Mouse (Mus musculus) heart, embryonic 13.5 days (tissue): ENCODE measurements at regions not wholly inside any gene's neighbourhood (a gene's known extent, or its start where the extent isn't known, plus 50 kb on each side); places are given as distances from the start of the nearest gene placed in this dataset.

Experiments used
- ATAC-seq: fragments of 200-750 bp; cut with Nextera tagmentation; 2 replicates; pipeline ENCODE4 v1.8.0; 2017; ENCODE audit warnings: moderate TSS enrichment; ENCODE audit not compliant: insufficient number of reproducible peaks, low FRiP score, low TSS enrichment; ENCODE audit errors: extremely low read depth
- H3K27ac ChIP-seq: fragments of 300-500 bp; sonication (generic); replicated peaks from 2 replicates; pipeline ENCODE4 v1.5.1; 2015; ENCODE audit warnings: moderate library complexity, mild to moderate bottlenecking, inconsistent platforms
- H3K27me3 ChIP-seq: fragments of 300-500 bp; sonication (generic); replicated peaks from 2 replicates; pipeline ENCODE4 v1.6.1; 2015; ENCODE audit warnings: mild to moderate bottlenecking, inconsistent platforms
- H3K36me3 ChIP-seq: fragments of 300-500 bp; sonication (generic); 2 replicates; pipeline ENCODE4 v1.6.1; 2015; ENCODE audit warnings: mild to moderate bottlenecking, inconsistent platforms
- H3K4me1 ChIP-seq: fragments of 300-500 bp; sonication (generic); 2 replicates; pipeline ENCODE4 v1.6.1; 2015; ENCODE audit warnings: inconsistent platforms
- H3K4me2 ChIP-seq: fragments of 300-500 bp; sonication (generic); 2 replicates; pipeline ENCODE4 v1.6.1; 2015; ENCODE audit warnings: inconsistent platforms, mild to moderate bottlenecking, moderate library complexity
- H3K4me3 ChIP-seq: fragments of 300-500 bp; sonication (generic); 2 replicates; pipeline ENCODE4 v1.5.1; 2015; ENCODE audit warnings: moderate library complexity, mild to moderate bottlenecking, inconsistent platforms
- H3K9ac ChIP-seq: fragments of 300-500 bp; sonication (generic); 2 replicates; pipeline ENCODE4 v1.6.1; 2015; ENCODE audit warnings: inconsistent platforms, mild to moderate bottlenecking, moderate library complexity
- H3K9me3 ChIP-seq: fragments of 300-500 bp; sonication (generic); 2 replicates; pipeline ENCODE4 v1.6.1; 2016; ENCODE audit warnings: inconsistent platforms
- WGBS: fragments of 180-500 bp; shearing (Covaris S2); methylation state at CpG from one replicate; pipeline ENCODE4 v1.1.7; 2015; ENCODE audit warnings: mixed read lengths; 5-methylcytosine and 5-hydroxymethylcytosine counted together

DNA sequence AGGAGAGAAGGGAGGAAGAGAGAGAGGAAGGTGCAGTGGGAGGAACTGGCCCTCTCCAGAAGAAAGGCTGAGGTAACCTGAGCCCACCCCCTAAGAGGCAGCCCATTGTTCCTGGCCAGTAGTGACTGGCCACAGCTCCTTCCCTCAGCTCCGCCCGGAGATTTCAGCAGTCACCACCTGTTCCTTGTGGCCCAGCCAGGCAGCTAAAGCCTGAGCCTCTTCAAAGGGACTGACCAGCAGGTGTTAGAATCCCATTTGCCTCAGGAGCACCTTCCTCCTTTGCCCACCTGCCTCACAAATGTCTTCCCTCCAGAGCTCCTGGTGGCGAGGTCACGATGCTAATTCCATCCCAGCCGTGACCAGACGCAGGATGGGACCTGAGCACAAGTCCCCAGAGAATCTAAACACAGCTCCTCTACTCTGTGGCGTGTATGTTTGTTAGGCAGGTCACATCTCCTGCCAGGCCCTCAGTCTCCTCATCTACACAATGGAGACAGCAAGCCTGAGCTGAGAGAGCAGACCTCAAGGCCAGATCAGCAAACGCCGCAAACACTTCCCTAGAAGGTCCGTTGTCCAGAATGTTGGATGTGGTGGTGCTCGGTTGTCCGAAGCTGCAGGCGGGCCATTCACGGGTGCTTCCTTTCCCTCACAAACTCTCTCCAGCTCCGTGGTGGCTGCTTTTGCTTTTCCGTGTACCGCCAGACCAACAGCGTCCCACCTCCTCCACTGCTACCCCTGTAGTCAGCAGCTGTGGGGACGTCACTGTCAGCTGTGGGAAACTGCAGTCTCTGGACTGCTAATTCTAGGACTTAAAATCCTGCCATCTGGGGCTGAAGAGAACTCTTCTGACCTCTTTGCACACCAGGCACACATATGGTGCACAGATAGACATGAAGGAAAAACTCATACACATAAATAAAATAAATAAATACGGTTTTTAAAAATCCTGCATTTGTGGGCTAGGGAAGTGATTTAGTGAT lies 145.8 kb upstream of the Rad23b start:
- Histone ChIP-seq H3K27ac (no peak overlapping the region), H3K4me2 (peak overlapping the region; percentile 37; the same call in 1 of the 2 replicates), H3K4me3 (no peak overlapping the region), H3K9ac (no peak overlapping the region), H3K9me3 (no peaks in the 10 kb centered on the region), H3K27me3 (no peaks in the 10 kb centered on the region), H3K4me1 (peaks cover 17% of the 10 kb centered on the region), H3K36me3 (no peaks in the 10 kb centered on the region)
- ATAC-seq, result no peak
- WGBS, result 46% methylated on average over 20 of the region's 20 CpGs

DNA sequence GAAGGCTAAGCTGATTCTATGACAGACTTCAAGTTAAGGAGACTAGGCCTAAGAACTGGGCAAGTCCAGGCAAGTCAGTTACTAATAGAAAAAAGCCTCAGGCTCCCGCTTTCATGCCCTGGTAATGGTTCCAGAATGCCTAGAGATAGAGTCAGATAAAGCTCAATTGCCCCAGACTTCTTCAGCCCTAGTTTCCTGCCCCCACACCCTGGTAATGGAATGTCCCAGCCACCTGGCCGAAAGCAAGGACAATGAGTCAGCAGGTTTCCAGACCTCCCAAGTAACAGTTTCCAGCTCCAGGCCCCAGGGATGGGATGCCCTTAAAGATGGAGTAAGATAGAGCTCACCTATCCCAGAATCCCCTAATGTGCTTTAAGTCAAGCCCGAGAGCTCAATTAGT lies 143.6 kb upstream of the Rad23b start:
- Histone ChIP-seq H3K36me3 (no peaks in the 10 kb centered on the region), H3K27me3 (no peaks in the 10 kb centered on the region), H3K9ac (no peak overlapping the region), H3K9me3 (no peaks in the 10 kb centered on the region), H3K4me2 (no peak overlapping the region), H3K4me3 (no peak overlapping the region), H3K27ac (no peak overlapping the region), H3K4me1 (peaks cover 19% of the 10 kb centered on the region)
- 82% methylated on average over 3 of the region's 3 CpGs for WGBS
- ATAC-seq, result no peak

DNA sequence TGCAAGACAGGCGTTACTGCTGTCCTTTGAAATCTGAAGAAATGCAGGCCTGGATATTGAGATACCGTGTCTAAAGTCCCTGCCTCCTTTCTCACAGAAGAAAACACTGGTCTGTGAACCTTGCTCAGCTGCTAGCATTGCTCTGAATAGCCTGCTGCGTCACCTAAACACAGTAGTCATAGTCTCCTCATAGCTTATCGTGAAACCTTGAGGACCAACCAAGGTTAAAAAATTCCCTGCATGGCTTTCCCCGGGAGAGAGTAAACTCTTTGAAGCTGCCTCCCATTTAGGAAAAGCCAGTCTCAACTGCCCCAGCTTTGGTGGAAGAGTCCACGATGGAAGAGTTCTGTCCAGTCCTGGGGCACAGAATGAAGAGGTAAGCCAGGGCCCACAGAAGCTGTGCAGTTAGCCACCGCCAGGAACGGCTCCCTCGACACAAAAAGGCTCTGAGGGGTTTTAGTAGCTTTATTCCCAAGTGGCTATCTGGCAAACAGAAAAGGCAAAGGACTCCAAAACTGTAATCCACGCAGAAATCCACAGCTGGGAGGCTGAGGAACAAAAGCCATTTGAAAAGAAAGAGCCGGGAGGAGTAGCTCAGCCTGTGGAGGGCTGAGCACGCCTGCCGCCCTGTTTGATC lies 142.0 kb upstream of the Rad23b start:
- H3K27ac ChIP-seq, result peak overlapping the region; percentile 17; the same call in 1 of the 2 replicates
- no peaks in the 10 kb centered on the region for H3K36me3 ChIP-seq
- peak overlapping the region; percentile 57; the same call in 1 of the 2 replicates for H3K9ac ChIP-seq
- no peak for ATAC-seq
- H3K4me1 ChIP-seq, result peaks cover 19% of the 10 kb centered on the region
- WGBS, result 26% methylated on average over 13 of the region's 13 CpGs
- no peaks in the 10 kb centered on the region for H3K27me3 ChIP-seq
- peak overlapping the region; percentile 13; the same call in 1 of the 2 replicates for H3K4me3 ChIP-seq
- no peaks in the 10 kb centered on the region for H3K9me3 ChIP-seq
- peak overlapping the region; percentile 55 for H3K4me2 ChIP-seq

DNA sequence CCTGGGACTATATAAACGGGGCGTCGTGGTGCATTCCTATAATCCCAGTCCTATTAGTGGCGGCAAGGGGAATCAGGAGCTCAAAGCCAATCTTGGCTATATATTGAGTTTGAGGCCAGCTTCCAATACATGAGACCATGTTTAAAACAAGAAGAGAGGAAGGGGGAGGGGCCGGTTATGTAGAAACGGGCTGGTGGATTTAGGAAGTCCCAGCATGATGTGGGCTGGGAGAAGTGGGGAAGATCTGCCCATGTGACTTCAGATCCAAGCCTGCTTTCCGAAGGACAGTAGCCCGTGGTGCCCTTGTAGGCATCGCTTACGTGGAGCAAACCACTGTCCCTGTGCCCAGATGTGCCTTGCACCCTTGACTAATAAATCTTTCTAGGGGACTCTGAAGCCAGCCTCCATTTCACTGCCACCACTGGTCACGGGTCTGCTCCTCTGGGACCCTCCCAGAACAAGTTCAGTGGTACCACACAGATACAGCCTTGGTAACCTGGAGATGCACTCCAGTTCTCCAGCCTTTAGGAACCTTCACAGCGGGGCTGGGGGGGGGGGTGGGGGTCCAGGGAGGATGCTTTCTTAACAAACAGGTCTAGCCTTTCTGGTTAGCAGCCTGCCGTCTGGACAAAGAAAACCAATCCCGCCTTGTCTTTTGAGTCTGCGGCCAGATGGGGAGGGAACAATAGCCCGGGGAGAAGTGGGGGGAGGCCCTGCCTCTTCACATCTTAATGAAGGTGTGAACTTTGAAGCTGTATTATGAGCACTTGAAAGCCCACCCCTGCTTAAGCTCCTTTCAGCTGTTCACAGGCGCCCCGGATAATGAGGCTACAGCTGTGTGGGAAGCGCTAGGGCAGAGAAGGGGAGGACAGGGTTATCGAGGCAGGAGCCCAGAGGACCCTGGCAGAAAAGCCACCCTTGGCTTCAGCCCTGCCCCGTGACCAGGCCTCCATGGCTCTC lies 141.2 kb upstream of the Rad23b start:
- Histone ChIP-seq H3K36me3 (no peaks in the 10 kb centered on the region), H3K27ac (no peak overlapping the region), H3K27me3 (no peaks in the 10 kb centered on the region), H3K9me3 (no peaks in the 10 kb centered on the region), H3K4me2 (peak overlapping the region; percentile 55), H3K4me1 (peaks cover 19% of the 10 kb centered on the region), H3K9ac (peak overlapping the region; percentile 57; the same call in 1 of the 2 replicates), H3K4me3 (peak overlapping the region; percentile 13; the same call in 1 of the 2 replicates)
- ATAC-seq, result no peak
- 17% methylated on average over 21 of the region's 21 CpGs for WGBS

DNA sequence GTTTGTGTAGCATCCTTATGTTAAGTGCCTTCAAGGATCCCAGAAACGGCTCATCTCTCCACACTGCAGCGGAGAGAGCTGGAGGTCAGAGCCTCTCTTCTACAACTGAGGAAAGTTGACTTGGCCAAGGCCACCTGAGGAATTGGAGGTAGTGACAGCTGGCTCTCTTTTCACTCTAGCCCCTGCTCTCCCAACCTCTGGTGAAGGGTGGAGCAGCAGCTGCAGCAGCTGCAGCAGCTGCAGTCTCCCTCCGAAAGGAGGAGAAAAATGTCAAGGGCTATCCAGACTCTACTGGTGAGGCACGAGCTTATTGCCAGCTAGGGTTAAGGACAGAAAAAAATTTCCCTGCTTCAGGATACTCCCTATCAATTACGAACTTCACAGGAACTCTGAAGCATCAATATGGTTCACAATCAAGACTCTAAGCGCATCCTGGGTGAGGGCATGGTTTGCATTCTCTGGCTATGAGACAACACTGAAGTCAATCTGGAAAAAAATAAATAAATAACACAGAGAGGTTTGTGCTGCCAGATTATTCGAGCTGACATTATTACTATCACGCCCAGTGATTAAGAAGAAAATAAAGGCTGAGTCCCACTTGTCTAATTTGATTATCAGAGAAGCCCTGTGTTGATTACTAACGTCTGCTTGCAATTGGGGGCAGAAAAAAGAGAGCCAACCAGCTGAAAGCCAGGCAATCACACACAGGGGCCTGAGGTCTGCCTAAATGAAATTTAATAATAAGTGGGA lies 134.2 kb upstream of the Rad23b start:
- WGBS, result 52% methylated on average over 9 of the region's 9 CpGs
- Histone ChIP-seq H3K36me3 (no peaks in the 10 kb centered on the region), H3K4me3 (no peak overlapping the region), H3K9ac (no peak overlapping the region), H3K4me2 (no peak overlapping the region), H3K27ac (no peak overlapping the region), H3K4me1 (peaks cover 7% of the 10 kb centered on the region), H3K27me3 (no peaks in the 10 kb centered on the region), H3K9me3 (no peaks in the 10 kb centered on the region)
- no peak for ATAC-seq

DNA sequence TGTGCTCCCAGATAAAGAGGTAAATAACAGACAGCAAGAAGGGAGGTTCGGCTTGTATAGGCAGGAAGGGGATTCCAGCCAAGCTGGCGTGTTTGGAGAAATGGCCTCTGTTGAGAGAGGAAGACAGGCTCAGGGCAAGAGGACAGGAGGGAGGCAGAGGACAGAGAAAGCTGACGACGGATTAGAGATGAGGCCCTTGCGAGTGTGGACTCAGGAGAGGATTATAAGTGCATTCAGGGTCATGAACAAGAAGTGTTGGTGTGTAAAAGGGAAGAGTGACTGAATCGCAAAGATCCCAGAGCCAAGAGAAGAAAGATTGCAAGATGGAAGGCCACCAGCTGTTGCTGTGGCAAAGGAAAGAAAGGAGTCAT lies 133.7 kb upstream of the Rad23b start:
- no peak for ATAC-seq
- Histone ChIP-seq H3K9me3 (no peaks in the 10 kb centered on the region), H3K27ac (no peak overlapping the region), H3K4me2 (no peak overlapping the region), H3K27me3 (no peaks in the 10 kb centered on the region), H3K4me1 (peaks cover 7% of the 10 kb centered on the region), H3K36me3 (no peaks in the 10 kb centered on the region), H3K4me3 (no peak overlapping the region), H3K9ac (no peak overlapping the region)
- WGBS, result 43% methylated on average over 6 of the region's 6 CpGs

DNA sequence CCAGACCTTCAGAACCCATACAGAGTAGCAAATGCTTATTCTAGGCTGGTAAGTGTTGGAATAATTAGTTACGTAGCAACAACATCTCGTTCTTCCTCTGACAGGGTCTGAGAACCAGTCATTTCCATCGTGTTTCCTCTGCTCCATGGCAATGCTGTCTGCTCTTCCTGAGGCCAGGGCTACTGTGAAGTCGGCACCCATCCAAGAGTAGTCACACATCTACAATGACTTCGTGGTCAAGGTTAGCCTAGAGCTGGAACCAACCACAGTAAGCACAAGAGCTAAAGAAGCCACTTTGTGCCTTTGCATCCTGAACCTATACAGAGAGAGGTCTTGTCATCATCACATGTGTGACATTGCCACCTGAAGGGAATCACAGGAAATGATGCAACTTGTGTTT lies 124.1 kb upstream of the Rad23b start:
- ATAC-seq, result no peak
- H3K4me1 ChIP-seq, result no peaks in the 10 kb centered on the region
- 70% methylated on average over 5 of the region's 5 CpGs for WGBS

DNA sequence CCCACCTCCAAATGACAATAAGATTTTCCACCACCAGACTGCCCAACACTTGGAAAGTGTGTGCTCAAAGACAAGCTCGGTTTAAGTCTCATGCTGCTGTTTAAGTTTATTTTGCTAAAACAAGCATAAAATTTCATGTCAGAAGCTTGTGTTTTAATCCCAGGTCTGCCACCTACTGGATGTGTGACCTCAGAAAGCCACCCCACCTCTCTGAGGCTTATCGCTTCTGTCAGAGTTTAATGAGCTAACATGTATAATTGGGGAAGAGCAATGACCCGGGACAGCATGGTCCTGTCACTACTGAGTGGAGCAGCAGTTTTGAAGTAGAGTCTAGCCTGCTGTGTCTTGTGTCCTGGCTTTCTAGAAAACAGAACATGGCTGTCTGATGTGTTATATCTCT lies 122.4 kb upstream of the Rad23b start:
- Histone ChIP-seq H3K9me3 (no peaks in the 10 kb centered on the region), H3K4me1 (no peaks in the 10 kb centered on the region), H3K27ac (no peak overlapping the region), H3K4me3 (no peak overlapping the region), H3K27me3 (no peaks in the 10 kb centered on the region), H3K36me3 (no peaks in the 10 kb centered on the region), H3K9ac (no peak overlapping the region), H3K4me2 (no peak overlapping the region)
- no peak for ATAC-seq
- 44% methylated on average over 3 of the region's 3 CpGs for WGBS

More for the DNA sequence above, 124.1 kb upstream of the Rad23b start:
- H3K9me3 ChIP-seq, result no peaks in the 10 kb centered on the region
- no peak overlapping the region for H3K27ac ChIP-seq
- H3K4me3 ChIP-seq, result no peak overlapping the region
- no peak overlapping the region for H3K4me2 ChIP-seq
- no peak overlapping the region for H3K9ac ChIP-seq
- no peaks in the 10 kb centered on the region for H3K27me3 ChIP-seq
- H3K36me3 ChIP-seq, result no peaks in the 10 kb centered on the region

DNA sequence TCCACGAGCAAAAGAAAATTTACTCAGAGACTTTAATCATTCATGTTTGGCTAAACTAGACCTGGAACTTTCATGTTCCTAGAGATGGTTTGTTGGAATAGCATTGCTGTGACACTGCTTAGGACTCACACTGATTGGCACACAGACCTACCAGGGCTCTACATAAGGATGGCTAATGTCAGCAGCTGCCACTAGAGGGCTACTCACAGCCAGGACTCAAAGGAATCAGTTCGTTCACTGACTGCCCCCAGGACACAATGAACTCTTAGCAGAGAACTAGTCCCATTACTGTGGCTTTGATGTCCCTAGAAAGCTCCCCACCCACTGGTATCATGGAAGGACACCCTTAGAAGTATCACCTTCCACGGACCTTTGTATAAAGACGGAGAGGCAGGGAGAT lies 118.3 kb upstream of the Rad23b start:
- Histone ChIP-seq H3K9me3 (no peaks in the 10 kb centered on the region), H3K36me3 (no peaks in the 10 kb centered on the region), H3K4me3 (no peak overlapping the region), H3K27ac (no peak overlapping the region), H3K9ac (no peak overlapping the region), H3K27me3 (no peaks in the 10 kb centered on the region), H3K4me2 (no peak overlapping the region), H3K4me1 (no peaks in the 10 kb centered on the region)
- WGBS, result 28% methylated on average over 4 of the region's 4 CpGs
- no peak for ATAC-seq

DNA sequence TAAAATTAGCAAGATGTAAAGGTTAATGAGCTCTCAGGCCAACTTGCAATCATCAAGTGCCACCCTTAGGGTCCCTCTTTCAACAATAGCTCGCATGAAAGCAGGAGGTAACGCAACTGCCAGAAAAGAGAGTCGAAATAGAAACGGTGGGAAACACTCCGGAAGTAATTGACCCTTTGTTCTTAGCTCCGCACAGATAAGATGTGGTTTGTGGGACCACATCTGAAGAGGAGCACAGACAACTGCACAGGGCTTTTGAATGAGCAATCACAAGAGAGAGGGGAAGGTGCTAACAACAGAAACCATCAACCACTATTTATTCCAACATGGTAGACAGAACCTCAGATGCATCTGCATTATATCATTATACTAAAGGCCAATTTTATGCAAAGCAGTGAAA lies 112.0 kb upstream of the Rad23b start:
- Histone ChIP-seq H3K9me3 (no peaks in the 10 kb centered on the region), H3K27me3 (0 out of 2 replicates have a peak, but pooled peaks cover 4% of the 10 kb centered on the region), H3K27ac (no peak overlapping the region), H3K9ac (no peak overlapping the region), H3K4me1 (no peaks in the 10 kb centered on the region), H3K4me2 (no peak overlapping the region), H3K36me3 (no peaks in the 10 kb centered on the region), H3K4me3 (no peak overlapping the region)
- ATAC-seq, result no peak
- 53% methylated on average over 6 of the region's 6 CpGs for WGBS
